Mouse (Mus musculus) spleen, adult 18-20 months (tissue): Measurements from ENCODE around the gene Zbtb9.

ENCODE experiments used
- DNase-seq, 2 experiments: peaks; one replicate each; pipeline ENCODE4 v3.0.0; 2022; ENCODE audit warnings: mixed read lengths in 2 of 2

Zbtb9 gene

GRCm38 (mm10) chr17:26947231-26948100 is 25.5 kb upstream of the Zbtb9 start:
- DNase-seq = no peak

GRCm38 (mm10) chr17:26948316-26949050 is 24.5 kb upstream of the Zbtb9 start:
- peak in 1 of 2 experiments; percentile 6 for DNase-seq

- peak in 1 of 2 experiments; percentile 5 for DNase-seq
Observed at GRCm38 (mm10) chr17:26949051-26949577, 23.9 kb upstream of the Zbtb9 start.

GRCm38 (mm10) chr17:26949866-26950265 is 23.1 kb upstream of the Zbtb9 start:
- no peak for DNase-seq

- DNase-seq = no peak
Observed at GRCm38 (mm10) chr17:26950560-26951288, 22.2 kb upstream of the Zbtb9 start.

GRCm38 (mm10) chr17:26951406-26951805 is 21.6 kb upstream of the Zbtb9 start:
- DNase-seq = peak; percentile 69 to 71

- no peak for DNase-seq
Observed at GRCm38 (mm10) chr17:26951952-26952877, 20.8 kb upstream of the Zbtb9 start.

- DNase-seq = no peak
Observed at GRCm38 (mm10) chr17:26953201-26953600, 19.8 kb upstream of the Zbtb9 start.

- no peak for DNase-seq
Observed at GRCm38 (mm10) chr17:26953726-26954125, 19.2 kb upstream of the Zbtb9 start.

- no peak for DNase-seq
Observed at GRCm38 (mm10) chr17:26956309-26956708, 16.7 kb upstream of the Zbtb9 start.

GRCm38 (mm10) chr17:26956895-26957294 is 16.1 kb upstream of the Zbtb9 start:
- no peak for DNase-seq

GRCm38 (mm10) chr17:26957872-26958271 is 15.1 kb upstream of the Zbtb9 start:
- DNase-seq = no peak

GRCm38 (mm10) chr17:26958880-26959279 is 14.1 kb upstream of the Zbtb9 start:
- DNase-seq = no peak

GRCm38 (mm10) chr17:26959815-26960214 is 13.2 kb upstream of the Zbtb9 start:
- DNase-seq = no peak

GRCm38 (mm10) chr17:26961572-26962240 is 11.3 kb upstream of the Zbtb9 start:
- DNase-seq = no peak

- no peak for DNase-seq
Observed at GRCm38 (mm10) chr17:26966993-26967392, 6.0 kb upstream of the Zbtb9 start.

- DNase-seq = no peak
Observed at GRCm38 (mm10) chr17:26967477-26967876, 5.5 kb upstream of the Zbtb9 start.

- no peak for DNase-seq
Observed at GRCm38 (mm10) chr17:26968200-26968611, 4.8 kb upstream of the Zbtb9 start.

- no peak for DNase-seq
Observed at GRCm38 (mm10) chr17:26969257-26969656, 3.7 kb upstream of the Zbtb9 start.

GRCm38 (mm10) chr17:26970221-26970620 is 2.7 kb upstream of the Zbtb9 start:
- no peak for DNase-seq

- DNase-seq = no peak
Observed at GRCm38 (mm10) chr17:26971247-26971905, 1.6 kb upstream of the Zbtb9 start.
